Mouse (Mus musculus) gastrocnemius, postnatal 25 days (tissue): ENCODE results near the gene Plcb4. TPM values are rescaled to one million over a fixed set of nuclear protein-coding genes. Genes with fewer than 3 reads are reported as not detected.
"Not testable (repeated sequence)": the region's sequence is repeated elsewhere in the genome, so short reads cannot be mapped to it uniquely, and the experiment has no call there.

Experiments used
- DNase-seq: peaks from one replicate; pipeline ENCODE4 v3.0.0; 2022
- total RNA-seq, 2 experiments: library from RNA; stranded (reverse); gene quantifications; 1 replicate in 1 of 2; 2 replicates in 1 of 2; pipeline ENCODE4 v1.2.3; 2021

Gene Plcb4
- total RNA-seq, 2 experiments from 2014 or later = 23.5 to 28.5 TPM

- no peak for DNase-seq
Observed at GRCm38 (mm10) chr2:135673649-135674048, 14.8 kb downstream of the Plcb4 start.

DNA sequence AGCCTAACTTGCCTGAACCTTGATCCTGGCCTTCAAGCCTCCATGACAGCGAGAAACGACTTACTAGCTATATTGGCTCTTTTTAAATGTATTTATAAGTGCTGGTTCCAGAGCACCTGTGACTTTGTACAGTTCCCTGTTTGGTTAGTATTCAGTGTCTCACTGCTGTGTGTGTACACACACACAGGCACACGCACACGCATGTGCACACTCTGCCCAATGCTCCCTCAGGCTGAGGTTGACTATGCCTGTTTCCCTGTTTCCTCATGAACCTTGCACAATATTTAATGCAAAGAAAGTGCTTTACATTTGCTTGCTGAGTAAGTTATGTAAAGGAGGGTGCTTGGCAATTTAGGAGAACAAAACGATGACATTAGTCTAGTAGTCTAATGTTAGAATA is 16.5 kb downstream of the Plcb4 start:
- DNase-seq = no peak

DNA sequence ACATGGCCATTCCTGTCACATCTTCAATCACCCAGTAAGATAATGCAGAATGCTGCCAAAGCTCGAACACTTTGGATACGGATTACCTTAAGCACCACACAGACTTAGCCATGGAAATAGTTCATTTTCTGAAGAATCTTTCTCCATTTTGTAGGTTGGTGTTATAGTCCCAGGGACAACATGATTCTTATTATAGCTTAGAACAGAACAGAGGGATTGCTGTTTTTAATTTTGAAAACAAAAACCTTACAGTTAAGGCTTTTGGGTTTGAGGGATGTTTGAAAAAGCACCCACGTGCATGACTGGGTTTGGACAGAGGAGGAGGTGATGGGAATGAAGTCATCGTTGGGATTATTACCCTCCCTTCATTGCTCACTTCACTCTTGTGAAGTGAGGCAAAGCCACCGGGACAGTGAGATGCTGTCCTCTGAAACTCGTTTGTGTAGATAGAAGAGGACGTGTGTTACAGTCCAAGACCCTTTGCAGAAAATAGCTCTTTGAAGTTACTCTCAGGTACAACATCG is 18.2 kb downstream of the Plcb4 start:
- no peak for DNase-seq

DNA sequence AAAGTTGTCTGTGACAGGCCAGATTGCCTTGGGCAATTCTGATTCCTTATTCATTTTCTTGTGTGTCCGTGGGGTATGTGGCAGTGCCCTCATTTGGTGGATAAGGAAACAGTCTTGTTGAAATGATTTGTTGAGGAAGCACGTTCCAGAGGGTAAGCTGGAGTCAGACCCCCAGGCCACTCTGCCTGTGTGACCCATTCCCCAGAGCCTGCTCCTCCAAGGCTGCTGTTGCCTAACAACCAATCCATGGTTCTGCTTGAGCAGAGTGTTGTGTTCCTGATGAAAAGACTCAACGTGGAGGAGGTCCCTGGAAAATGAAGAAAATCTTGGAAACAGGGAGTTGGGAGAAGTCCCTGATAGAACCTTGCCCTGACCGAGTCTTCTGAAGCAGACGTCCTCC is 18.8 kb downstream of the Plcb4 start:
- no peak for DNase-seq

GRCm38 (mm10) chr2:135680001-135680400 is 21.2 kb downstream of the Plcb4 start:
- peak; percentile 18 for DNase-seq

- no peak for DNase-seq
Observed at GRCm38 (mm10) chr2:135680406-135681134, 21.8 kb downstream of the Plcb4 start.

DNA sequence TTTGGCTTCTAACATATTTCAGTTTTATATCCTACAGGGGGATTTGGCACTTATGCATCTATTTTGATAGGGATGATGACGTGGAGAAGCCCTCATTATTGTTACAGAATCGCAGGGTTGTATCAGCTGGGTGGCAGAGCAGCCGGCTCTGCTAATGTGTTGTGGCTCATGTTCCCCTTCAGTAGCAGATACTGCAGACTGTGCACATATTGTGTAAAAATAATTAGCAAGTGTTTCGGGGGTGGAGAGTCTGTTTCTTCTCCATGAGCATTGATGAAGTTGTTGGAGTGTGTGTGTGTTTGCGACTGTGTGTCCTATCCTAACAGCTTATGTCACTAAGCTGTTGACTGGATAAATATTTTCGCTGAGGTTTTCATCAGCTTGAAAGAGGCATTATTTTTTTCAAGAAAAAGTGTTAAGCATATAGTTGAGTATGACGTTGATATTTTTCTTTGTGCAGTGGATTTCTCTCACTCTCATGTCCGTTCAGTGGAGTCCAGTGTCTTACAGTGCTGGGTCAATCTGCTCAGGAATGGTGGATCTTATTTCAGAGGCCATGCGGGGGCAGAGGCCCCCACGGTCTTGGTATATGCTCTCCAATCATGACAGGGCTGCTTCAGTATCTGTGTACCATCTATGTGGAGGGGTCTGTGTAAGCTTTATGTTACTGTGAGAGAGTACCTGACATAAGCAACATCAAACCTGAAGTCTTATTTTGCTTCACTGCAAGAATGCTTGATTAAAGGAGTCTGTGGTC is 25.1 kb downstream of the Plcb4 start:
- DNase-seq = no peak

GRCm38 (mm10) chr2:135686692-135687091 is 27.9 kb downstream of the Plcb4 start:
- DNase-seq = no peak

DNA sequence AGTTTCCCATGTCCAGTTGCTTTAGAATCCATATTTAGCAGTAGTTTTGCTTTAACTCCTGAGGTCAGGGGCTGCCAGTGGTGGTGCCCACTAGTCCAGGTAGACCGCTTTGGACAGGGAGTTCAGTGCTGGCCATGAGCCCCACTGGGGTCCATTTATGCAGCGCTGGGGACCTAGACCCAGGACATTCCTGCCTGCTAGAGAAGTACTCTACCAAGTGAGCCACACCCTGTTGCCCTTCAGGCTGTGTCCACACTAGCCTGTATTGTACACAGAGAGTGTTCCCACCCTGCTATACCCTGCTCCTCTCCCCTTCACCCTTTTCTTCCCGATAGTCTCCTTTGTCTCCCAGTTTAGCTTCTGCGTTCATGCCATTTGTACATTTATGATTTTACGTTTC is 28.8 kb downstream of the Plcb4 start:
- DNase-seq = no peak

DNA sequence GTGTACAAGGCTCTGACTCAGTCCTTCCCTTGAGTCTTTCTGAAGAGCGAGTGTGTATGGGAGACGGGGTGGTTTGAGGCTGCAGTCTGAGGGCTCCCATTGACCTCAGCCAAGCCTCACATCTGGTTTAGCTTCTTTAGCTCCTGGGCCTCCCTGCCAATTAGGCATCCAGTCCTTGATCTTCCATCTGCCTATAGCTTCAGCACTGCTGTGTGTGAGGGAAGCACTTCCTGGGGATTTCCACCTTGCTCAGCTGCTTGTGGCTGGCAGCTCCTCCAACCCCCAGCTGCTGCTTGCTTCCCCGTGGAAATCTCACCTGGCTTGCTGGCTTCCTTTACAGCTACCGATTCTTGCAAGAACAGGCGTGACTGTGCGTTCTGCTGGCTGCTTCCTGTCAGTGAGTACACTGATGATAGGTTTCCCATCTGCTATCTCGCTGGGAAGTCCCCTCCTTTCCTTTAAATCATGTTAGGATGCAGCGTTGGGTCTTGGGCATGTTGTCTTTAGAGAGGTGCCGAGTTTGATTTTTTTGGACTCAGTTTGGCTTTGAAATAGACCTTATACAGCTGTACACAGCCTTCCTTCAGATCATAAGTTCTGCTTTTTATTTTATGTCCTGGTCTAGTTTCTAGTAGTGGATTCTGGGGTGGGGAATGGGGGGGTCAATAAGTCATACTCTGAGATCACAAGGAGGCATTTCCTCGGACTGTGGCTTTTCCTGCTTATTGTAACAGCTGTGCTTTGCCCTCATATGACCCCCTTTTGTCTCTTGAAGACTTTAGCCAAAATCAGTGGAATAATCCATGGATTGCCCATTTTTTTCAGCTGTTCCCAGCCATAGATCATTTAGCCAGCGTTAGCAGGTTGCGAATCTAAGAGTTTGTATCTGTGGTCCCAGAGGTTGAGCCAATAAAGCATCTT is 34.0 kb downstream of the Plcb4 start:
- DNase-seq = peak; percentile 73

- DNase-seq = no peak
Observed at GRCm38 (mm10) chr2:135700686-135701413, 42.0 kb downstream of the Plcb4 start.

DNA sequence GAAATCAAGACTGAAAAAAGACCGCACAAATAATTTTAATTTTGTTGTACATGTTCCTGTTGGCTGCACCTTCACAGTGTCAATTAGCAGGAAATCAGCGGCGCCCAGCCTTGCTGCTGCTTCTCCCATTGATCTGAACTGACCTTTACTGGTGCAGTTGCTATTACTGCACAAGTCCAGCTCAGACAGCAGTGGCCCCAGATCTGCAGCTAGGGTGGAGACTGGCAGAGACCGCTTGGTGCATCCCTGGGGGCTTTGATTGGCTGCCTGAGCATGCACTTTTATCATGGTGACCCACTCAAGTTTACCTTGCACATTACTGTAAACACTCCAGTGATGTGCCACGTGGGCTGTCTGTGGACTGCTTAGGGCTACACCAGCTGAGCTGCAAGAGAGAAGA is 45.9 kb downstream of the Plcb4 start:
- no peak for DNase-seq

GRCm38 (mm10) chr2:135707305-135707704 is 48.5 kb downstream of the Plcb4 start:
- DNase-seq = no peak

- no peak for DNase-seq
Observed at GRCm38 (mm10) chr2:135708386-135708785, 49.6 kb downstream of the Plcb4 start.

GRCm38 (mm10) chr2:135708796-135709195 is 50.0 kb downstream of the Plcb4 start:
- DNase-seq = no peak

DNA sequence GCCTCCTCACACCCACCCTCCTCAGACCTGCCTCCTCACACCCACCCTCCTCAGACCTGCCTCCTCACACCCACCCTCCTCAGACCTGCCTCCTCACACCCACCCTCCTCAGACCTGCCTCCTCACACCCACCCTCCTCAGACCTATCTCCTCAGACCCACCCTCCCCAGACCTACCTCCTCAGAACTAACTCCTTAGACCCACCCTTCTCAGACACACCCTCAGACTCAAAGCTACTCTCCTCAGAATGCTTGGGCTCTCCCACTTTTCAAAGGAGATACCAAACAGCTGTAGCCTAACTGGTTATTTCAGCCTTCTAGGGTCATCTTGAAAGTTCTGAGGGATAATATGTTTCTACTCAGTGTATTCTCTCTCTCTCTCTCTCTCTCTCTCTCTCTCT is 50.9 kb downstream of the Plcb4 start:
- DNase-seq = not testable (repeated sequence)

- no peak for DNase-seq
Observed at GRCm38 (mm10) chr2:135711049-135711924, 52.5 kb downstream of the Plcb4 start.

DNA sequence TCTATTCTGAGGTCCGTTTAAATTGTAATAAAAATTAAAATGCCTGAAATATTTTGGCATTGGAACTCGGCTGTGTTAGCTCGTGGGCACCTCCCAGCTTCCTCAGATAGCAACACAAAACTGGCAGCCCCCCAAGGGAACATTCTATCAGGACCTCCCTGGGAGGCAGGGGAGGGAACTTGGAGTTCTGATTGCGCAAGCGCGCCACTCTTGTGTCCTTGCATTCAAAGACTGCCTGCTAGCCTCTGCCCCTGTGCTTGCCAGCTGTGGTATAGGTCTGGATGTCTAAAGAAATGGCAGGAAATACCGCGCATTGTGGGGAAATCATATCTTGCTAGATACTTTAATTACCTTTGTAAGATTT is 53.1 kb downstream of the Plcb4 start:
- peak; percentile 76 for DNase-seq

GRCm38 (mm10) chr2:135712331-135712730 is 53.5 kb downstream of the Plcb4 start:
- no peak for DNase-seq

DNA sequence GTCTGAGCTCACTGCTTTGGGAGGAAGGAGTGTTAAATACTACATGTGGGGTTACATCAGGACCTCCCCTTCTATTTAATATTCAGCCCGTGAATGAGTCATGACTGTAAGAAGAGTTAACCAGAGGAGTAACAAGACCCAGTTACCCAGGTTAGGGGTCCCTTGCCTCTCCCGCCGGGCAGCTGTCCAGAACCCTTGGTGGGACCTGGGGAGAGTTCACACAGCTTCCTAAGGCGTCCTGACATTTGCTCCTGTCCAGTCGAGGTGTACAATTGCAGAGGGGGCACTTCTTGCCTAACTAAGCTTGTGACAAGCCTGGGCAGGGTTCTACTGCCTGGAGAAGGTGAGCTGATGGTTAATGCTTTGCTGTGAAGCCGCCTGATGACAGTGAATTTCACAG is 54.1 kb downstream of the Plcb4 start:
- no peak for DNase-seq

DNA sequence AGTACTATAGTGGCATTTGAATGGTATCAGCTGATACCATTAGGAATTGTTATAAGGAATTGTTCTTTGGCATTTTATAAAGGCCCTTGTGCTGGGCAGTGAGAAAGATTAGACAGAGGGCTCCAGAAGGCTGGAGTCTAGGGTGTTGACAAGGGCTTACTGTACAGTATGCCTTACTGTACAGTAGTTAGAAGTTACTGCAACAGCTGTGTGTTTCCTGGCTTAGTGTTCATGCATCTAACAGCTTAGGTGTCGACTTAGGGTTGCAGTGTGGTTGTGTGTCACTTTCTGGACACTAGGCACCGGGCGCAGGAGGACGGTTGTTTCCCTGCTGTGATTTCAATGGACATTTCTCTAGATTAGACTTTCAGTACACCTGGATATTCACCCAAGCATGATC is 57.4 kb downstream of the Plcb4 start:
- no peak for DNase-seq
